Mouse (Mus musculus) testis, postnatal 10 days (tissue): ENCODE results near the gene Txn1.

Source experiments
- DNase-seq: peaks from one replicate; pipeline ENCODE4 v3.0.0; 2021; ENCODE audit warnings: low spot score

The Txn1 gene

GRCm38 (mm10) chr4:57940631-57941030, 15.6 kb downstream of the Txn1 start:
- no peak for DNase-seq

- no peak for DNase-seq
These were observed 18.9 kb downstream of the Txn1 start for GRCm38 (mm10) chr4:57937292-57937691.

- no peak for DNase-seq
These were observed 22.0 kb downstream of the Txn1 start for GRCm38 (mm10) chr4:57934181-57934580.

- DNase-seq, result no peak
These were observed 25.5 kb downstream of the Txn1 start for GRCm38 (mm10) chr4:57930559-57931170.

- no peak for DNase-seq
These were observed 28.6 kb downstream of the Txn1 start for GRCm38 (mm10) chr4:57927464-57928205.

- no peak for DNase-seq
These were observed 31.6 kb downstream of the Txn1 start for GRCm38 (mm10) chr4:57924556-57925071.

- DNase-seq, result no peak
These were observed 34.0 kb downstream of the Txn1 start for GRCm38 (mm10) chr4:57922171-57922570.

- no peak for DNase-seq
These were observed 35.7 kb downstream of the Txn1 start for GRCm38 (mm10) chr4:57920522-57920921.

GRCm38 (mm10) chr4:57919494-57920423, 36.5 kb downstream of the Txn1 start:
- no peak for DNase-seq

- DNase-seq, result no peak
These were observed 39.5 kb downstream of the Txn1 start for GRCm38 (mm10) chr4:57916711-57917110.

GRCm38 (mm10) chr4:57916201-57916661, 40.0 kb downstream of the Txn1 start, which contains the start of gene D630039A03Rik:
Gene D630039A03Rik (minus strand): TSS chr4:57916297.
- DNase-seq, result peak; percentile 62

GRCm38 (mm10) chr4:57915216-57915965, 40.8 kb downstream of the Txn1 start:
- no peak for DNase-seq

GRCm38 (mm10) chr4:57914193-57915190, 41.7 kb downstream of the Txn1 start:
- no peak for DNase-seq

- no peak for DNase-seq
These were observed 43.2 kb downstream of the Txn1 start for GRCm38 (mm10) chr4:57913021-57913420.

GRCm38 (mm10) chr4:57908860-57909259, 47.4 kb downstream of the Txn1 start:
- no peak for DNase-seq

GRCm38 (mm10) chr4:57906708-57907107, 49.5 kb downstream of the Txn1 start:
- DNase-seq, result no peak

GRCm38 (mm10) chr4:57904638-57905037, 51.6 kb downstream of the Txn1 start:
- DNase-seq, result no peak

- DNase-seq, result peak; percentile 83
These were observed 52.0 kb downstream of the Txn1 start for GRCm38 (mm10) chr4:57904211-57904610.

- no peak for DNase-seq
These were observed 53.6 kb downstream of the Txn1 start for GRCm38 (mm10) chr4:57902619-57903018.

- DNase-seq, result peak; percentile 72
These were observed 55.0 kb downstream of the Txn1 start for GRCm38 (mm10) chr4:57901210-57901609.
